Mouse (Mus musculus) bone marrow macrophage, adult 2 months (primary cell): ENCODE results near the gene Cfap300.

Source experiments
- CTCF ChIP-seq: IDR thresholded peaks from 2 replicates; pipeline ENCODE4 v1.5.1; 2012; ENCODE audit warnings: low read depth, mild to moderate bottlenecking, low read length, moderate library complexity
- POLR2A ChIP-seq: IDR thresholded peaks from 2 replicates; pipeline ENCODE4 v1.6.1; 2012; ENCODE audit warnings: mild to moderate bottlenecking, low read depth, low read length, borderline replicate concordance

- TF ChIP-seq POLR2A: no peak
- no peak for TF ChIP-seq CTCF
Measured at GRCm38 (mm10) chr9:8054831-8055230, 12.2 kb upstream of the Cfap300 start.
